Mouse (Mus musculus) c-Kit-negative CD71-positive TER-119-positive erythroid progenitor cells, embryonic 14.5 days (primary cell): ENCODE measurements around the gene Tex22.

ENCODE experiments used
- DNase-seq: peaks from one replicate; pipeline ENCODE4 v3.0.0-alpha.2; 2013; ENCODE audit warnings: low read depth, low spot score

The Tex22 gene

DNA sequence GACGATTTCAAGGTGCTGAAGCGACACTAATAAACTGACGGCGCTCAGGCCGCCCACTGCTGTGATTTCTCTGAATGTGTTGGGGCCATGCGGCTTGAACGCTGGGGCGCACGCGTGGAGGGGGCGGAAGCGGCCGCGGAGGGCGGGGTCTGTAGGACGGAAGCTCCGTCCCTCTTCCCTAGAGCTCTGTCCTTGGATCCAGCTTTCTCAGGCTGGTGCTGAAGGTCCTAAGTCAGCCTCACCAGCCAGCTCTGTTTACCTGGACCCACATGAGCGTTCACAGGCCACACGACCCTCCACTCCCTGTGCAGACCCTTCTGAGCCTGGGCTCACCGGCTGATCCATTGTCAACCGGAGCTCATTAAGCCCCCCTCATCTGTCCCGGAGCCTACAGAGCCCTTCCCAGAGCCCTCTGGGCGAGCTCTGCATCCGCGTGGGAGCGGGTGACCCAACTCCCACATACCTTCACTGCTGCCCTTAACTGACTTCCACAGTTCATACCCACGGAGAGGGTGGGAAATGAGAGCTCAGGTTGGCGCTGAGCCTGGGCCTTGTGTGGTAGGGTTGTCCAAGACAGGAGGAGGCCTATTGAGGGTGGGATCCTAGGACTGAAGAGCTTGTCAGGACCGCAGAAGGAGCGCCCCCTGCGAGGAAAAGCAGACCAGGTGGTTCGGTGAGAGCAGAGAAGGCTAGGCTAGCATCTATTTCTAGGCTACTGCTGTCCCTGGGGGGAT lies at the start of gene Tex22:
TSS of gene Tex22 (plus strand) at position 174 of the 734 bp plus-strand sequence.
- DNase-seq = no peak

GRCm38 (mm10) chr12:113026557-113026956 lies 47.7 kb upstream of the Tex22 start:
- DNase-seq = no peak

- DNase-seq = no peak
These were observed 46.8 kb upstream of the Tex22 start for GRCm38 (mm10) chr12:113027495-113027894.

DNA sequence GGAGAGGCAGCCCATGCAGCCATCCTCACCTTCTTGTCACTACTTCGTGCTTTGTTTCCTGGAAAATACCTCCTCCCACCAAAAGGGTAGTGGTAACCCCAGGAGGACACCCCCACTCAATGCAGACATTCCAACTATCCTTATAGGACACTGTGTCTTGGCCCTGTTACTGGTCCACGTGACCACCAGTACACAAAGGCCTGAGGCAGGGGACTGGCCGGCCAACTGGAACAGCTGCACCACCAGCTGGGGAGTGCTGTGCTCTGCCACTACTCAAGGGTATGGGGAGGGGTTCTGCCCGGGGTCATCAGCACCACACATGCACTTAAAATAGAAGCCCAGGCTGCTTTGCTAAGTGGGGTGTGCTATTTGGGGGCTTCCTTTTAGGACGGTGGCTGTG lies 46.2 kb upstream of the Tex22 start:
- no peak for DNase-seq

GRCm38 (mm10) chr12:113028898-113029297 lies 45.4 kb upstream of the Tex22 start:
- DNase-seq = no peak

- no peak for DNase-seq
These were observed 44.3 kb upstream of the Tex22 start for GRCm38 (mm10) chr12:113030046-113030445.

DNA sequence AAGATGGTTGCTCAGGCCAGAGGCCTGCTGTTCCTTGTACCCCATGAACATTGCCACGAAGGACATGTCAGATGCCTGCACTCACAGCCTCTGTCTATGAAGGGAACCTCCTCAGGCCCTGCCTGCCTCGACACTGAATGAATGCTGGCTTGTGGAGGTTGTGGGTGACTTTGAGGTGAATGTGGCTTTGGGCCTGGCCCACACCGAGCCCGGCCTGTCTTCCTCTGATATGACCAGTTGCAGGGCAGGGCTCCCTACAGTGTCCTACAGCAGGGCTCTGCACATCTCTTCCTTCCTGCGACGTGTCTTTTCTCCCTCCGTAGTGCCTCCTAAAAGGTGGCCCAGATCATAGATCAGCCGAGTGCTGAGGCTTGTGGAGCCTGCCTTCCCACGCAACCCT lies 43.3 kb upstream of the Tex22 start:
- no peak for DNase-seq

DNA sequence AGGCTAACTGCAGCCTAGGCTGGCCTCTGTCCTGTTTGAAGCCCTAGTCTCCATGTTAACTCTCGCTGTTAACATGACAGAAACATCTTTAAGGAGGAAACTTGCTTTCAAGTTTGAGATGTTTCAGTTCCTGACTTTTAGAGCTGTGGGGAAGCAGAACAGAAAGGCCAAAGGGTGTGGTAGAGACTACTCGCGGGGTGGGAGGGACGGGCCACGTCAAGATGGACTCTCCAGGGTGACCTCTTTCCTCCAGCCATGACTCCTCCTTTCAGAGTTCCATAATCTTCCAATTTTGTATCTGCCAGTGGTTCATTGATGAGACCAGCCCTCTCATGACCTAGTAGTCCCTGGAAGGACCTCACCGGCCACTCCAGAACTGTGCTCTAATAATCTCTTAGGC lies 42.9 kb upstream of the Tex22 start:
- no peak for DNase-seq

DNA sequence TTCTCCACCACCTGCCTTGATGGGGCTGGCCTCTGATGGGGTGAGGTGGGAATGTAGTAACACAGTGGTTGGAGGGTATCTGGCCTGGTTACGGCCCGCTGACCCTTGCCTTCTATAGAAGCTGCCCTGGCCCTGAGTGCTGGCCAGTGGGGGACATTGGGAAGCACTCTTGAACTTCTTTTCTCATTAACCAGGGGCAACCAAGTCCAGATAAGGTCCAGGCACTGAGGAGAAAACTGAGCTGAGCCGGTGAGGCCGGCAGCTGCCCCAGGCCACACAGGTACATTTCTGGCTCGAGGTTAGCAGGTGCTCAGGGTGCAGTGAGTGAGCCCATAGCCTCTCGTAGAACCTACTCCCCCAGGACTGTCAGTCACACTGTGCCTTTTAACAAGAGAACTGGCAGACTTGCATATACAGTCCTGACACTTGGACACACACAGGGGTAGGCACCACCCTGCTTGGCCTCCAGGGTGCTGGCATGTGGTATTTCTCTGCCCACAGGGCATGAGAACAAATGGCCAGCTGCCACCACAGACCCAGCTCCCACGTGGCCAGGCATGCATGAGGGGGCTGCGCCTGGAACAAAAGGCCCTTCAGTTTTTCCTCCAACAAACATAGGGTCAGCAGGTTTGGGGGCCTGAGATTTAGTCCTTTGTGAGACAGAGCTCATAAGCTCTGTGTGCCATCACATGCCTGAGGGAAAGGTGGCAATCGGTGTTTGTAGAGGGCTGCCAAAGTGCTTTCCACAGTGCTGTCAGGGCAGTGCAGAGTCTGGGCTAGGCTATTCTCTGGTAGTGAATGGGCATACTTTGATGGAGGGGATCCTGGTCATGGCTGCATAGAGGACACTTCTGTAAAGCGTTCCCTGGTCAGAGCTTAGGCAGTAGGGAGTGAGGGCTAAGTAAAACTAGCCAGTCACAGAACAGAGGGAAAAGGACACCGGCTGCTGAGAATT lies 41.7 kb upstream of the Tex22 start:
- DNase-seq = no peak

DNA sequence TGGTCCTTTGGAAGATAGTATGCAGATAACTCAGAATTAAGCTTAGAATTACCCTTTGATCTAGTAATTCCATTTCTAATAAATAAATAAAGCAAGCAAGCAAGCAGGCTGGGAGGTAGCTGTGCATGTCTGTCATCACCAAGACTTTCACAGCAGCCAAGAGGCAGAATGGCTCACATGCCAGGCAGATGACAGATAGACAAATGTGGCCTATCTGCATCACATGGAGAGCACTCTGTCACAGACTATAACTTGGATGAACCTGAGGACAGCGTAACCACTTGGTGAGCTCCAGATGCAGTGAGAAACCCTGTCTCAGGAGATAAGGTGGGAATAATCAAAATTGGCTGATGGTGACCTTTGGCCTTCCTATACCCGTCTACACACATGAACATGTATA lies 39.2 kb upstream of the Tex22 start:
- no peak for DNase-seq

DNA sequence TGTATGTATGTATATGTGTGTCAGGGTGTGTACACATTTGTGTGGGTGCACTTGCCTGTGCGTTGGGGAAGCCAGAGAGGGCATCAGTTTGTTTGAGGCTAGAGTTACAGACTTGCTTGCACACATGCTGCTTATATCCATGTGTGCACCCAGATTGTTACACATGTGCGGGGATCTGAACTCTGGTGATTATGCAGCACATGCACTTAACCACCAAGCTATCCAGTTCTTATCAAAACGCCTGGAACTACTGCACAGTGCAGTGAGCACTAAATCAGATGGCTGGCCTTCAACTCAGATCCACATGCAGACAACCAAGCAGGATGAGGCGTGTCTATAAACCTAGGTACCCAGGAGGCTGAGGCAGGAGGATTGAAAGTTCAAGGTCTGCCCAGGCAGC lies 37.3 kb upstream of the Tex22 start:
- DNase-seq = no peak

DNA sequence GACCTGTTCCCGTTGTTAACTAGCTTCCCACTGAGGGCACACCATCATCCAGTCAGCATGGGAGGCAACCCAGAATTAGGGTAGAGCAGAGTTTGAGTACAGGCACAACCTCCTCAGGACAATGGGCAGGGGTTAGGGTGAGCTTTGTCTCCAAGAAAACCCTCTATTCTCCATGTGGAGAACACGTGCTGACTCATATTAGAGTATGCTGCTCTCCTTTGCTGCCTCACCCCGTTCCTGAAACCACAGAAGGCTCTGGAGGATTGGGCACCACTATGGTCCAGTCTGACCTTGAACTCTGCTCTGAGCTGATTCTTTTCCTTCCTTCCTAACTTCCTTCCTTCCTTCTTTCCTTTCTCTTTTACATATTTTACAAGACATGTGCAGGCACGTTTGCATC lies 35.9 kb upstream of the Tex22 start:
- no peak for DNase-seq

- no peak for DNase-seq
These were observed 32.5 kb upstream of the Tex22 start for GRCm38 (mm10) chr12:113041481-113042439.

DNA sequence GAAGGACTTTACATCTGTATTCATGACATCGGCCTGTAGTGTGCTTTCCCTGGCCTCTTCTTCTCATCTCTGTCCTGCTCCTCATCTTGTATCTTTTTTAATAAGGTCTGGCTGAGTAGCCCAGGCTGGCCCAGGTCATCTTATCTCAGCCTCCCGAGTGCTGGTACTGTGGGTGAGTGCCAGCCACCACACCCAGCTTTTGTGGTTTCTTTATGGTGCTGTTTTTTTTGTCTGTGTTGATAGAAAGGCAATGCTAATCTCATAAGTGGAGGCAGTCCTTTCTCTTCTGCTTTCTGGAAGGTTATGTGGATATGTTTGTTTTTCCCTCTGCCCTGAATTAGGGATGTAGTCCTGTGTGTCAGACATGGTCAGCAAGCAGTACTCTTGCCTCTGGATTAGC lies 31.8 kb upstream of the Tex22 start:
- DNase-seq = peak; percentile 19

DNA sequence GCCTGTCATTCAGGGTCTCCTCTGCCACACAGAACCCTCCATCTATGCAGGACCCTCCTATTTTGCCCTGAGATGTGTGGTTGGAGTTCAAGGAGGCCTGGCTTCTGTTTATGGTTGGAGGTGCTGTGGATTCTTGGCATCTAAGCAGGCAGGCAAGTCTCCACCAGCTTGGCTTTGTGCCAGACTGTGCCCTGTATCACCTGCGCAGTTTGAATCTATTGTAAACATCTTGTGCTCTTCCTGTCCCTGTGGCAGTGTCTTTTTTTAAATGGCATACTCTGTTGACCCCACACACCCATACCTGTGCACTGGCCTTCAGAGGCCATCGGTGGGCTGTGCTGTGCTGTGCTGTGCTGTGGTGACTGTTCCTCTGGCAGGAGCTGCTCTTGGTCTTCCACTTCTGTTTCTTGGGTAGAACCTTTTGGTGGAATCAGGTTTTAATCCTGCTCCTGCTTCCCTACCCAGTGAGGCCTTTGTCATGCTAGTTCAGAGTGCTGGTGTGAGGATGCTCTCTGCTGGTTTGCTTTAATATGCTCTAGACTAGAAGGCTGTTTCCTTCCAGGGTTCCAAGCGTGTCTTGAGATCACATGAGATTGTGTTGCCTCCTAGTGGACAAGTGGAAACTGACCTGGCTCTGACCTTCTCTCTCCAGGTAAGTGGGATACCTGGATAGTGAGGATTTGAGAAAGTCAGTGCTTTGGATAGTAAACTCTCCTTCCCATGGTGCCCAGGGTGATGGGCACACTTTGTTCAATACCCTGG lies 29.2 kb upstream of the Tex22 start:
- DNase-seq = peak; percentile 40

- DNase-seq = no peak
These were observed 27.4 kb upstream of the Tex22 start for GRCm38 (mm10) chr12:113046861-113047260.

DNA sequence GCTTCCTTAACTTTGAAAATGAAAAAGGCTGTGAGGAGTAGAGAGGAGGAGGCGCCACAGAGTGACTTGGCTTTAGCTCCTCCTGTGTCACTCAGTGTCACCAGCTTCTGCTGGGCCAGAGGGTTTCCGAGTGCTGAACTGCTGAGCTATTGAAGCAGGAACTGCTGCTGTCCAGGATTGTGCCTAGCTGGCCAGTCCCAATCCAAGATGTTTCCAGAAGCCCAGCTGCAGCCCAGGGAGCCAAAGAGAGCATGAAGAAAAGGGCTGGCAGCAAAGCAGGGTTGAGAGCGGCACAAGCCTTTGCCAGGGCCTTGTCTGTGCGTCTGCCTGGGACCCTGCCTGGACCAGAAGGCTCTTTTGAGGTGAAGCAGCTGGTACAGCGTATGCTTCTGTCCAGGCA lies 26.2 kb upstream of the Tex22 start:
- DNase-seq = no peak

DNA sequence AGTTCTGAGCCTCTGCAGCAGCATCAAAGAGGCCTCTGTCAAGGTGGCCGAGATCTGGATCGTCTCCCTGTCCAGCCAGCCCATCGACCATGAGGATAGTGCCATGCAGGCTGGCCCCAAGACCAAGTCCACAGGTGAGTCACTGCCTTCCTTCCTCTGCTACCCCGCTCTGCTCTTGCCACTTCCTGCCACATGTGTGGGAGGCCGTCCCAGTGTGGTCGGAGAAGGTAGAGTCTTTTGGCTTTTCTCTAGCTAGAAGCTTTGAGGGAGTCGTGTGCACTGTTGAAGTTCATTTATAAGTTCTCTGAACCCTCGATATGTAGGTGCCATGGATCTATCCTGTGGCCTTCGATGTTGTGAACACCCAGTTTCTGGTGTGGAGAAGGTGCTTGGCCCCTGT lies 24.5 kb upstream of the Tex22 start:
- DNase-seq = no peak

- no peak for DNase-seq
These were observed 23.6 kb upstream of the Tex22 start for GRCm38 (mm10) chr12:113050671-113051070.

DNA sequence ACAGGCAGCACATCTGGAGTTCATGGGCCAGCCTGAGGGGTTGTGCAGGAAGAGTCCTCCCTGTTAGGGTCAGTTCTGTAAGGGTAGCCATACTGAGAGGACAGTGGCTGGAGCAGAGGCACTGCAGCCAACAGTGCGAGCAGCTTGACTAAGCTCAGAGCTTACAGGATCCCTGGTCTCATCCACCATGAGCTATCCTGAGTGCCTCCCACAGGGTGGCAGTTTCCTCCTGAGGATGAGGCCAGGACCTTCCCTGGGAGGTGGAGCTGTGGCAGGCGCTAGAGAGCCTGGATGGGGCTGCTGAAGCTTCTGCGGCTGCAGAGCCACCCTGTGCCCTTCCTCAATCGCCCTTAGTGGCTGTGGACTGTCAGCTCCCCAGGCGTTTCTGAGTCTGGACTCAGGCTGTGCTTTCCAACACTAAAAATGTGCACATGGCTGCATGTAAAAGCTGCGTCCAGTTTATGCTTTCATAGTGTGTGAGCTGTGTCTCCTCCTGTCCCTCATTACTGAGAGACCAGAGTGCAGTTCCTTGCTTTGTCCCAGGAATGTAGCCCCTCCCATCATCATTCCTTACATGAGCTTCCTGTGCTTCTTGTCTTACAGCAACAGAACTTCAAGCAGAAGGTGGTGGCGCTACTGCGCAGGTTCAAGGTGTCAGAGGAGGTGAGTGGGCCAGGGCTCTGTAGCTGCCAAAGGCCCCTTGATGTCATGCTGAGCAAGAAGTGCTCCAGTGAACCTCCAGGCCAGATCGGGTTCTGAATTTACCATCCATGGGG lies 22.5 kb upstream of the Tex22 start:
- DNase-seq = no peak
